16 mouse cellular contexts compared by ENCODE assay signal in the genomic region with DNA sequence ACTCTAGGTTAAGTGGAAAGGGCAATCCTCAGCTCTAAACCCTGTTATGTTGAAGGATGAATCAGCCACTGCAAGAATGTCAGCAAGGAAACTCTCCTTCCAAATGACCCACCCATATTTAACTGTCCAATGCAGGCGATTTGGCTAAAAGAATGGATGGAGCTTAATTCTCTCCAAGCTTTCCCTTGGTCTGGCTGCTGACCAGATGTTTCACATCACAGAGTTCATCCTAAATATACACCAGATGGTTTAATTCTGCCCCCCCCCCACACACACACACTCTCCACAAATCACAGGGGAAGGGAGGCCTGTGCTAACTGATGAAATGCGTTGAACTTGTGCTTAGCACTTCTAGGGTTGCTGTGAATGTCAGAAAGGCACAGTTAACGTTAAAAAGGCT. TPM values are rescaled to one million over a fixed set of nuclear protein-coding genes. Genes with fewer than 3 reads are reported as not detected.
DNase-seq lines count a peak whose midpoint lies in the region; ATAC-seq and TF ChIP-seq lines count a peak whose summit lies in the region.
"Had no signal": no experiment of that assay in that cellular context is flagged by ENCODE, and none has a peak within 500 bp of the region (broad histone marks: within the 10 kb centered on the region; RNA-seq: fewer than 3 reads in every experiment).

No protein-coding gene starts in this region.

- no peak overlapping the region for H3K9ac ChIP-seq in hindbrain, postnatal 0 days (replicated peaks; ENCODE audit: low read length)
- H3K9ac ChIP-seq in hindbrain, embryonic 12.5 days: no peak overlapping the region
- H3K9ac ChIP-seq in neural tube, embryonic 15.5 days (replicated peaks): no peak overlapping the region

- no peak for TF ChIP-seq CTCF in hindbrain, postnatal 0 days (IDR thresholded peaks at IDR 0.05; ENCODE audit: low read depth)

- no peak overlapping the region for H3K4me2 ChIP-seq in hindbrain, postnatal 0 days (ENCODE audit: low read depth, low read length)
- H3K4me2 ChIP-seq in hindbrain, embryonic 12.5 days (replicated peaks): no peak overlapping the region
- H3K4me2 ChIP-seq in neural tube, embryonic 15.5 days: no peak overlapping the region

- no peaks in the 10 kb centered on the region for H3K36me3 ChIP-seq in hindbrain, postnatal 0 days (ENCODE audit: insufficient read depth, low read length)
- H3K36me3 ChIP-seq in hindbrain, embryonic 12.5 days: no peaks in the 10 kb centered on the region
- H3K36me3 ChIP-seq in neural tube, embryonic 15.5 days: no peaks in the 10 kb centered on the region

- no peaks in the 10 kb centered on the region for H3K27me3 ChIP-seq in hindbrain, postnatal 0 days (ENCODE audit: insufficient read depth, low read length)
- H3K27me3 ChIP-seq in hindbrain, embryonic 12.5 days: no peaks in the 10 kb centered on the region
- no peaks in the 10 kb centered on the region for H3K27me3 ChIP-seq in neural tube, embryonic 15.5 days (replicated peaks)
- H3K27me3 ChIP-seq: Patski had no signal

- no peak overlapping the region for H3K27ac ChIP-seq in hindbrain, postnatal 0 days
- H3K27ac ChIP-seq in hindbrain, embryonic 12.5 days: no peak overlapping the region
- no peak overlapping the region for H3K27ac ChIP-seq in neural tube, embryonic 15.5 days (replicated peaks)

- H3K4me1 ChIP-seq in hindbrain, postnatal 0 days (ENCODE audit: insufficient read depth, low read length): no peaks in the 10 kb centered on the region
- H3K4me1 ChIP-seq in hindbrain, embryonic 12.5 days: no peaks in the 10 kb centered on the region
- H3K4me1 ChIP-seq in neural tube, embryonic 15.5 days: peaks cover 7% of the 10 kb centered on the region; the same call in 1 of the 2 replicates

- DNase-seq in hindbrain, postnatal 0 days (ENCODE audit: low spot score): peak; percentile 10
- DNase-seq in neural tube, embryonic 10.5 days (ENCODE audit: extremely low spot score, low spot score): peak; percentile 32
- peak; percentile 59 for DNase-seq in kidney, postnatal 14 days
- DNase-seq in spleen, adult 18-20 months: no peak
- DNase-seq in left cerebral cortex, adult 18-20 months (ENCODE audit: low spot score in 2 of 2): no peak
- no peak for DNase-seq in adrenal gland, postnatal 10 days
- DNase-seq: adrenal gland, postnatal 14 days; cerebellum, adult 11-12 months; right cerebral cortex, postnatal 4 days; thymus, postnatal 14 days had no signal

- H3K9me3 ChIP-seq in hindbrain, postnatal 0 days (ENCODE audit: low read length): no peaks in the 10 kb centered on the region
- no peaks in the 10 kb centered on the region for H3K9me3 ChIP-seq in hindbrain, embryonic 12.5 days (replicated peaks)
- H3K9me3 ChIP-seq in neural tube, embryonic 15.5 days (replicated peaks): no peaks in the 10 kb centered on the region

- no peak for ATAC-seq in hindbrain, postnatal 0 days
- ATAC-seq in hindbrain, embryonic 12.5 days (ENCODE audit: low FRiP score): no peak
- ATAC-seq in neural tube, embryonic 15.5 days (ENCODE audit: low FRiP score): no peak
- ATAC-seq: Patski had no signal

- H3K4me3 ChIP-seq in hindbrain, postnatal 0 days (ENCODE audit: low read length): no peak overlapping the region
- H3K4me3 ChIP-seq in hindbrain, embryonic 12.5 days: no peak overlapping the region
- no peak overlapping the region for H3K4me3 ChIP-seq in neural tube, embryonic 15.5 days (replicated peaks)

- 44% methylated on average over 3 of the region's 3 CpGs for WGBS in hindbrain, postnatal 0 days
- WGBS in hindbrain, embryonic 12.5 days: 63% methylated on average over 3 of the region's 3 CpGs
- 62% methylated on average over 3 of the region's 3 CpGs for WGBS in neural tube, embryonic 15.5 days

RNA-seq across cellular contexts. Expression of a gene that starts 21.4 kb away (rescaled TPM):
- total RNA-seq in hindbrain, postnatal 0 days (2014; rRNA removed): not detected in 2 replicates
- polyA plus RNA-seq in hindbrain, postnatal 0 days (2015; fragmentation: Nextera tagmentation; extraction: Ambion mirVana): 1.3 and 2.2 TPM in 2 replicates
- not detected in 2 replicates for polyA plus RNA-seq in hindbrain, embryonic 12.5 days (2016; fragmentation: Nextera tagmentation; extraction: Ambion mirVana)
- polyA plus RNA-seq in neural tube, embryonic 15.5 days (2015; fragmentation: Nextera tagmentation; extraction: Ambion mirVana): not detected in 2 replicates
- total RNA-seq in left cerebral cortex, adult 18-20 months (2021): not detected
- not detected for total RNA-seq in adrenal gland, postnatal 10 days (2021)
- total RNA-seq: adrenal gland, postnatal 14 days; liver, adult 2 months; megakaryocyte-erythroid progenitor cell, adult 5-6 weeks had no signal
- polyA plus RNA-seq: liver, adult 2 months; neural tube, embryonic 14.5 days; Patski had no signal

Comparison
In these comparisons a context has a peak if more than half of its experiments do, and no peak if none do; other contexts are left out.
1. DNase-seq: peak in hindbrain, postnatal 0 days (single experiment), neural tube, embryonic 10.5 days (single experiment) and kidney, postnatal 14 days (single experiment); none in spleen, adult 18-20 months (0 of 2), left cerebral cortex, adult 18-20 months (0 of 2) and adrenal gland, postnatal 10 days (single experiment).